8 mouse cellular contexts compared by ENCODE assay signal in genomic region chr12:32017636-32018375, GRCm38 (mm10). TPM values are rescaled to one million over a fixed set of nuclear protein-coding genes. Genes with fewer than 3 reads are reported as not detected.
DNase-seq lines count a peak whose midpoint lies in the region; ATAC-seq and TF ChIP-seq lines count a peak whose summit lies in the region.

No protein-coding gene starts in this region.

- 10% methylated on average over 7 of the region's 7 CpGs for WGBS in liver, embryonic 12.5 days (ENCODE audit: insufficient replicate concordance)
- 13% methylated on average over 7 of the region's 7 CpGs for WGBS in small intestine, adult 2 months

- no peak for TF ChIP-seq CTCF in small intestine, adult 2 months (IDR thresholded peaks at IDR 0.05; ENCODE audit: extremely low read depth, insufficient read length, insufficient replicate concordance, low read depth, low read length)

- H3K4me2 ChIP-seq in liver, embryonic 12.5 days, result peak overlapping the region; percentile 41

- TF ChIP-seq POLR2A in small intestine, adult 2 months (IDR thresholded peaks at IDR 0.05; ENCODE audit: low read depth, low read length), result no peak

- peaks cover 52% of the 10 kb centered on the region for H3K36me3 ChIP-seq in liver, embryonic 12.5 days
- no peaks in the 10 kb centered on the region for H3K36me3 ChIP-seq in small intestine, adult 2 months (ENCODE audit: control insufficient read depth, insufficient read depth, low read length)

- 0 out of 2 replicates have a peak overlapping the region, but pooled peaks have one; percentile 6 for H3K4me3 ChIP-seq in liver, embryonic 12.5 days
- H3K4me3 ChIP-seq in small intestine, adult 2 months (ENCODE audit: low read depth, low read length), result no peak overlapping the region

- H3K27ac ChIP-seq in liver, embryonic 12.5 days, result peak overlapping the region; percentile 79
- H3K27ac ChIP-seq in small intestine, adult 2 months (ENCODE audit: insufficient read depth, low read depth, low read length), result peak overlapping the region; percentile 73

- ATAC-seq in erythroblast, adult 5-6 weeks (replicated peaks; ENCODE audit: low FRiP score, poor library complexity, severe bottlenecking), result peak; percentile 89
- peak; percentile 84 for ATAC-seq in liver, embryonic 12.5 days

- peak overlapping the region; percentile 7; the same call in 1 of the 2 replicates for H3K9ac ChIP-seq in liver, embryonic 12.5 days

- H3K9me3 ChIP-seq in liver, embryonic 12.5 days (replicated peaks), result no peaks in the 10 kb centered on the region

- peaks cover 71% of the 10 kb centered on the region for H3K4me1 ChIP-seq in liver, embryonic 12.5 days
- peaks cover 10% of the 10 kb centered on the region; the same call in 1 of the 2 replicates for H3K4me1 ChIP-seq in small intestine, adult 2 months (ENCODE audit: control insufficient read depth, insufficient read depth, insufficient read length, low read length)

- peak; percentile 3 for DNase-seq in gastrocnemius, adult 18-20 months (ENCODE audit: low spot score)
- DNase-seq in gastrocnemius, postnatal 10 days, result no peak
- DNase-seq in layer of hippocampus, postnatal 10 days (ENCODE audit: low spot score in 2 of 2), result no peak
- no peak for DNase-seq in left cerebral cortex, adult 9 months (ENCODE audit: low spot score in 2 of 2)
- DNase-seq in urinary bladder, postnatal 10 days (ENCODE audit: low spot score), result no peak

- no peaks in the 10 kb centered on the region for H3K27me3 ChIP-seq in liver, embryonic 12.5 days (replicated peaks)
- H3K27me3 ChIP-seq in small intestine, adult 2 months (ENCODE audit: control insufficient read depth, insufficient read depth, low read length), result no peaks in the 10 kb centered on the region

RNA-seq across cellular contexts. Expression of gene Prkar2b, which starts 43.3 kb away (rescaled TPM):
- total RNA-seq in gastrocnemius, adult 18-20 months (2021), result 1 to 10 TPM; 1.8 to 4.1 TPM
- 1 to 10 TPM; 6.8 to 7.8 TPM for total RNA-seq in gastrocnemius, postnatal 10 days (2021)
- total RNA-seq in erythroblast, adult 5-6 weeks (2015; ENCODE audit: low replicate concordance), result 115 and 138 TPM in 2 replicates
- total RNA-seq in erythroblast, adult 5-6 weeks (2017; ENCODE audit: low replicate concordance), result 122 and 195 TPM in 2 replicates
- 137 and 141 TPM in 2 replicates for polyA plus RNA-seq in liver, embryonic 12.5 days (2016; fragmentation: Nextera tagmentation; extraction: Ambion mirVana)
- polyA plus RNA-seq in small intestine, adult 2 months (2012; rRNA removed), result 1.4 and 2.2 TPM in 2 replicates
- 10 to 100 TPM; 68.3 to 73.3 TPM for total RNA-seq in layer of hippocampus, postnatal 10 days (2021)

Comparison
In these comparisons a context has a peak if more than half of its experiments do, and no peak if none do; other contexts are left out.
1. RNA of gene Prkar2b, which starts 43.3 kb away (total RNA-seq): 115 to 195 TPM in erythroblast, adult 5-6 weeks and 68.3 to 73.3 TPM in layer of hippocampus, postnatal 10 days; 6.8 to 7.8 TPM in gastrocnemius, postnatal 10 days and 1.8 to 4.1 TPM in gastrocnemius, adult 18-20 months; every median in the first group is over 4 times any median in the second.